Mouse (Mus musculus) left cerebral cortex, postnatal 4 days (tissue): ENCODE measurements around the gene Tpsab1. TPM values are rescaled to one million over a fixed set of nuclear protein-coding genes. Genes with fewer than 3 reads are reported as not detected.

Experiments
- DNase-seq: peaks from one replicate; pipeline ENCODE4 v3.0.0-alpha.2; 2022
- intact Hi-C: fragments of 180-260 bp; cut with DNase I; formaldehyde crosslinking; loops from one replicate; pipeline ENCODE4 v1.15.1; 2025
- total RNA-seq, 2 experiments: library from RNA; stranded (reverse); gene quantifications; 2 replicates each; pipeline ENCODE4 v1.2.3; 2021

The Tpsab1 gene
- 1 to 10 TPM in 1 of 2 experiments, under 1 TPM in 1; 0.62 to 2.5 TPM for total RNA-seq

GRCm38 (mm10) chr17:25345462-25345861 is at the start of gene Tpsab1:
Gene Tpsab1, minus strand, starts transcription at chr17:25345562.
- intact Hi-C loops = no loop called here
- no peak for DNase-seq

- intact Hi-C loops = loop anchor here (10.0 kb wide), 1 partner anchor 300 kb away; no protein-coding TSS in a partner anchor
- no peak for DNase-seq
Observed at GRCm38 (mm10) chr17:25394526-25394925, 49.2 kb upstream of the Tpsab1 start.

GRCm38 (mm10) chr17:25374011-25374410 is 28.6 kb upstream of the Tpsab1 start:
- intact Hi-C loops = no loop called here
- DNase-seq = peak; percentile 27

- no peak for DNase-seq
- intact Hi-C loops = no loop called here
Observed at GRCm38 (mm10) chr17:25372491-25372890, 27.1 kb upstream of the Tpsab1 start.

GRCm38 (mm10) chr17:25368973-25369372 is 23.6 kb upstream of the Tpsab1 start, which contains the start of gene Tpsg1:
Gene Tpsg1, plus strand, starts transcription at chr17:25369273.
- no peak for DNase-seq
- intact Hi-C loops = no loop called here

GRCm38 (mm10) chr17:25366005-25366404 is 20.6 kb upstream of the Tpsab1 start, which contains the start of gene Tpsb2:
Gene Tpsb2, plus strand, starts transcription at chr17:25366305.
- DNase-seq = no peak
- intact Hi-C loops = no loop called here

- intact Hi-C loops = no loop called here
- DNase-seq = peak; percentile 45
Observed at GRCm38 (mm10) chr17:25363726-25364125, 18.4 kb upstream of the Tpsab1 start.

GRCm38 (mm10) chr17:25361291-25361690 is 15.9 kb upstream of the Tpsab1 start:
- intact Hi-C loops = no loop called here
- no peak for DNase-seq

GRCm38 (mm10) chr17:25341490-25341889 is 3.9 kb downstream of the Tpsab1 start:
- DNase-seq = no peak
- intact Hi-C loops = no loop called here

- intact Hi-C loops = no loop called here
Observed at GRCm38 (mm10) chr17:25340003-25340402, 5.4 kb downstream of the Tpsab1 start.

GRCm38 (mm10) chr17:25338218-25338617 is 7.1 kb downstream of the Tpsab1 start:
- intact Hi-C loops = no loop called here
- no peak for DNase-seq

More at GRCm38 (mm10) chr17:25340003-25340402, 5.4 kb downstream of the Tpsab1 start:
- no peak for DNase-seq

GRCm38 (mm10) chr17:25333943-25334342 is 11.4 kb downstream of the Tpsab1 start:
- intact Hi-C loops = loop anchor here (5.0 kb wide), 1 partner anchor 138 kb away; no protein-coding TSS in a partner anchor
- DNase-seq = peak; percentile 79

GRCm38 (mm10) chr17:25332321-25332720 is 13.0 kb downstream of the Tpsab1 start:
- intact Hi-C loops = loop anchor here (5.0 kb wide), 1 partner anchor 140 kb away; no protein-coding TSS in a partner anchor
- DNase-seq = no peak

- intact Hi-C loops = no loop called here
- no peak for DNase-seq
Observed at GRCm38 (mm10) chr17:25322930-25323329, 22.4 kb downstream of the Tpsab1 start.

- DNase-seq = no peak
- intact Hi-C loops = no loop called here
Observed at GRCm38 (mm10) chr17:25320819-25321218, 24.5 kb downstream of the Tpsab1 start.

GRCm38 (mm10) chr17:25318354-25318753 is 27.0 kb downstream of the Tpsab1 start, which contains the start of gene Prss29:
Gene Prss29, plus strand, starts transcription at chr17:25318654.
- DNase-seq = no peak
- intact Hi-C loops = no loop called here

GRCm38 (mm10) chr17:25308346-25308745 is 37.0 kb downstream of the Tpsab1 start, which contains the start of gene Prss28:
Gene Prss28, plus strand, starts transcription at chr17:25308646.
- DNase-seq = no peak
- intact Hi-C loops = no loop called here

GRCm38 (mm10) chr17:25298094-25298493 is 47.3 kb downstream of the Tpsab1 start, which contains the start of gene Prss34:
Gene Prss34, plus strand, starts transcription at chr17:25298394.
- intact Hi-C loops = loop anchor here (10.0 kb wide), 1 partner anchor 177 kb away; no protein-coding TSS in a partner anchor
- DNase-seq = no peak

GRCm38 (mm10) chr17:25294111-25294510 is 51.3 kb downstream of the Tpsab1 start:
- DNase-seq = no peak
- intact Hi-C loops = loop anchor here (10.0 kb wide), 1 partner anchor 181 kb away; no protein-coding TSS in a partner anchor

GRCm38 (mm10) chr17:25293495-25293894 is 51.9 kb downstream of the Tpsab1 start:
- intact Hi-C loops = loop anchor here (10.0 kb wide), 1 partner anchor 181 kb away; no protein-coding TSS in a partner anchor

More at GRCm38 (mm10) chr17:25293495-25293894, 51.9 kb downstream of the Tpsab1 start:
- no peak for DNase-seq
